Mouse (Mus musculus) neural tube, embryonic 14.5 days (tissue): ENCODE measurements around the gene Gm3047. TPM values are rescaled to one million over a fixed set of nuclear protein-coding genes. Genes with fewer than 3 reads are reported as not detected.
"Not testable (repeated sequence)": the region's sequence is repeated elsewhere in the genome, so short reads cannot be mapped to it uniquely, and the experiment has no call there.

Source experiments
- ATAC-seq: fragments of 200-750 bp; cut with Nextera tagmentation; 2 replicates; pipeline ENCODE4 v1.8.0; 2017; ENCODE audit warnings: low read depth, mild to moderate bottlenecking, moderate TSS enrichment, moderate library complexity
- H3K27ac ChIP-seq: fragments of 300-500 bp; sonication (generic); 2 replicates; pipeline ENCODE4 v1.5.1; 2014; ENCODE audit warnings: low read depth, mild to moderate bottlenecking, control low read depth, low read length, moderate library complexity, mixed read lengths
- H3K27me3 ChIP-seq: fragments of 300-500 bp; sonication (generic); 2 replicates; pipeline ENCODE4 v1.6.1; 2014; ENCODE audit warnings: low read length; ENCODE audit not compliant: control insufficient read depth, insufficient read depth
- H3K36me3 ChIP-seq: fragments of 300-500 bp; sonication (generic); 2 replicates; pipeline ENCODE4 v1.6.1; 2014; ENCODE audit warnings: low read length, mixed read lengths; ENCODE audit not compliant: control insufficient read depth, insufficient read depth
- H3K4me1 ChIP-seq: fragments of 300-500 bp; sonication (generic); 2 replicates; pipeline ENCODE4 v1.6.1; 2014; ENCODE audit warnings: low read length; ENCODE audit not compliant: control insufficient read depth, insufficient read depth
- H3K4me2 ChIP-seq: fragments of 300-500 bp; sonication (generic); 2 replicates; pipeline ENCODE4 v1.6.1; 2014; ENCODE audit warnings: mild to moderate bottlenecking, low read depth, low read length, control low read depth
- H3K4me3 ChIP-seq: fragments of 300-500 bp; sonication (generic); 2 replicates; pipeline ENCODE4 v1.5.1; 2014; ENCODE audit warnings: low read depth, low read length, control low read depth, mixed read lengths
- H3K9ac ChIP-seq: fragments of 300-500 bp; sonication (generic); replicated peaks from 2 replicates; pipeline ENCODE4 v1.6.1; 2014; ENCODE audit warnings: low read depth, mild to moderate bottlenecking, control low read depth, low read length, mixed read lengths
- H3K9me3 ChIP-seq: fragments of 300-500 bp; sonication (generic); 2 replicates; pipeline ENCODE4 v1.6.1; 2016; ENCODE audit warnings: low read length; ENCODE audit not compliant: control insufficient read depth
- WGBS: fragments of 180-500 bp; shearing (Covaris S2); extraction: QIAGEN DNeasy Blood & Tissue Kit; methylation state at CpG from one replicate; pipeline ENCODE4 v1.1.7; 2014; 5-methylcytosine and 5-hydroxymethylcytosine counted together
- polyA plus RNA-seq: library from polyadenylated mRNA; unstranded; fragments of >200 nt; fragmentation: Nextera tagmentation; extraction: Ambion mirVana; gene quantifications from 2 replicates; pipeline ENCODE4 v1.2.1, GENCODE M21; 2014

Gm3047 gene
- polyA plus RNA-seq = not detected in 2 replicates

DNA sequence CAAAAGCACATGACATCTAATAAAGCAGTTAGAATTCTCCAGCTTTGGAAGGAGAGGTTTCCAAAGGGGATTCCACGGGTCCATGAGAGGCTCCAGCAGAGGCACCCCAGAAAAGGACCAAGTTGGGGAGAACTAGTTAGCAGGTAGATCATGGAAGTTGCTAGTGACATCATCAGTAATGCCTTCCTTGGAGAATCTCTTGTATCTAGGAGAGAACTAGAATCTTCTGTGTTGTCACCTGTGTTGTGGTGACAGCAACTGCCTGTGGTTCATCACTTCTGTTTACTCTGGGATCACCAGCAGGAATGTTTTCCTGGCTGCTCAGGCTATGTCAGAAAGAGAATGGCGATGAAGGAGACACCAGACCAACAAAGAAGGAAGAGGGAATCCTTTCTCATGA is at the start of gene Gm3047:
Gm3047 (plus strand) TSS at position 301 of the 400 bp plus-strand sequence.
- not testable (repeated sequence) for H3K4me2 ChIP-seq, H3K27me3 ChIP-seq, H3K4me3 ChIP-seq, H3K9me3 ChIP-seq, H3K9ac ChIP-seq, ATAC-seq, H3K36me3 ChIP-seq, H3K4me1 ChIP-seq, H3K27ac ChIP-seq
- WGBS = no CpG with 5 or more reads among the region's 2 CpGs

Other genes with a start within 250 kb of the Gm3047 start
- not detected in 2 replicates for gene Gm3149, start 238.1 kb upstream of the Gm3047 start, polyA plus RNA-seq
- 5.6 and 8.5 TPM in 2 replicates for gene 2610042L04Rik, start 220.6 kb upstream of the Gm3047 start, polyA plus RNA-seq
- not detected in 2 replicates for gene Gm3159, start 157.9 kb upstream of the Gm3047 start, polyA plus RNA-seq
- 6.8 and 8.9 TPM in 2 replicates for gene Gm3164, start 140.0 kb upstream of the Gm3047 start, polyA plus RNA-seq
- gene Gm3173, start 124.4 kb upstream of the Gm3047 start, polyA plus RNA-seq = 1.2 and 3.9 TPM in 2 replicates
- gene Gm3182, start 73.7 kb upstream of the Gm3047 start, polyA plus RNA-seq = not detected in 2 replicates
- gene Gm8159, start 76.9 kb downstream of the Gm3047 start, polyA plus RNA-seq = not detected in 2 replicates
- gene Gm3239, start 108.8 kb downstream of the Gm3047 start, polyA plus RNA-seq = 0.89 and 2.1 TPM in 2 replicates
- not detected in 2 replicates for gene Gm7876, start 153.8 kb downstream of the Gm3047 start, polyA plus RNA-seq
- 4.4 and 5.3 TPM in 2 replicates for gene Gm3252, start 171.4 kb downstream of the Gm3047 start, polyA plus RNA-seq
- gene Gm9602, start 220.9 kb downstream of the Gm3047 start, polyA plus RNA-seq = not detected in 2 replicates